Mouse (Mus musculus): Measurements from ENCODE around the gene Pgpep1l. TPM values are rescaled to one million over a fixed set of nuclear protein-coding genes. Genes with fewer than 3 reads are reported as not detected.

Gene Pgpep1l
- polyA plus RNA-seq, 1 experiment from 2014 or later: not detected

DNA sequence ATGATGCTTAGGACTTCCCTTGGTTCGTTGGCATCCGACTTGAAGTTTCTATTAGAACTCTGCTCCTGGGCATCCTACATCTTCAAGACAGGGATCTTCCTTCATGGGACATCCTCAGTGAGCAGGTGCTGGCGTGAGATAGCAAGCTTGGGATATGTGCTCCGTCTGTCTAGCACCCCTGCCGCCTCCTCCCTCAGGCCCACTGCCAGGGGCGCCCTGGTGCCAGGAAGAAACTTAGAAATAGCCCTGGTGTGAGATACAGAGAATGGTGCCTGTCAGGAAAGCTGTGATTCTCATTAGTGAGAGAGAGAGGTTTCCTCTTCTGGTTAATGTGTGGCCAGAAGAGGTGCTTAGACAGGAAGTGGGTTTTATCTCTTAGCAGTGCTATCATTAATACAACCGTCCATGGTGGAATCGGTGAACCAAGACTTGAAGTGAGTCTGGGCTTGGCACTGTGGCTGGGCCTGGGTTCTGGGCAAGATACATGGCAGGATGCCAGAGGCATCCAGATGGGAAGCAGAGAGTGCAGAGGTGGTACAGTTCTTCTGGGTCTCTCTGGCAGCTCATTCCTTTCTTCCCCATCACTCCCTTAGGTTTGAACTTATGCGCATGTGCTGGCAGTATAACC, 38.5 kb downstream of the Pgpep1l start:
- 68% methylated on average over 9 of the region's 9 CpGs for WGBS
- Histone ChIP-seq H3K4me1 (peaks cover 38% of the 10 kb centered on the region), H3K4me3 (no peak overlapping the region), H3K4me2 (replicated peaks) (no peak overlapping the region), H3K9me3 (no peaks in the 10 kb centered on the region), H3K27me3 (no peaks in the 10 kb centered on the region), H3K9ac (replicated peaks) (no peak overlapping the region), H3K27ac (replicated peaks) (peak overlapping the region; percentile 42), H3K36me3 (peaks cover 9% of the 10 kb centered on the region; the same call in 1 of the 2 replicates)
- no peak for ATAC-seq (replicated peaks)

DNA sequence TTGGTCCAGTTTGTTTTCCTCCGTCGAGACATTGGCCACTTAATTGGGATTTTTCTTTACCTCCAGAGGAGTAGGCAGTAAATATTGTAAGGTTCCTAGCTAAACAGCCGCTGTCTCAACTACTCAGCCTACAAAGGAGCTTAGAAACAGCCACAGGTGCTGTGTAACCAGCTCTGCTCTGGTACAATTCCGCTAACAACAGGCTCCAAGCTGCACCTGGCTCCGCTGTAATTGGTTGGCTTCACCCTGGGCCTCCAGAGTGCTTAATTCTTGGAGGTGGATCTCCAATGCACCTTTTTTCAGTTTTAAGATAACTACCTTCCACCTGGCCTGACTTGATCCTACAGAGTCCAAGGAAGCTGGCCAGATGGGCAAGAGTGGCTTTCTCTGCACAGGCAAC, 40.0 kb downstream of the Pgpep1l start:
- no peaks in the 10 kb centered on the region for H3K27me3 ChIP-seq
- ATAC-seq (replicated peaks): no peak
- peak overlapping the region; percentile 41; the same call in 1 of the 2 replicates for H3K27ac ChIP-seq (replicated peaks)
- whole genome bisulfite sequencing: 87% methylated on average over 5 of the region's 5 CpGs
- H3K4me2 ChIP-seq (replicated peaks): no peak overlapping the region
- no peak overlapping the region for H3K4me3 ChIP-seq
- H3K4me1 ChIP-seq: peaks cover 34% of the 10 kb centered on the region
- H3K36me3 ChIP-seq: peaks cover 16% of the 10 kb centered on the region
- no peak overlapping the region for H3K9ac ChIP-seq (replicated peaks)
- no peaks in the 10 kb centered on the region for H3K9me3 ChIP-seq

DNA sequence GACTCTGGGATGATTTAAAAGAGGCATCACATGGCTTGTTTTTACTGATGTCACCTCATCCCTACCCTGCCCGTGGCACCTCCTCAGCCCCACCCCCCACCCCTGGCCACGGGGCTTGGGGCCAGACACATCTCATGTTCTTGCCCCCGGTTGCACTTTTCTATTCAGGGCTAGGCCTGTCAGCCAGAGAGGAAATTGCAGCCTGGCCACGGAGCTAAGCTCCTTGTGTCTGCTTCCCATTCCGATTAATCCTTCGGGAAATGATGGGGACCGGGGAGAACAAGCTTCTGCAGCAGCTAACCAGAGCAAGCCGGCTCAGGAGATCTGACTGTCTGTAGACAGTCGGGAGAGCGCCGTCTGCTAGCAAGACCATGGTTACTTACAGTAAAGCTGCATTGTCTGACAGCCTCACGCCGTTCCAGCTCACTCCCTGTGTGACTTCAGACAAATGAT, 40.7 kb downstream of the Pgpep1l start:
- H3K4me3 ChIP-seq: no peak overlapping the region
- H3K27me3 ChIP-seq: no peaks in the 10 kb centered on the region
- peaks cover 22% of the 10 kb centered on the region for H3K36me3 ChIP-seq
- H3K9ac ChIP-seq (replicated peaks): no peak overlapping the region
- peaks cover 30% of the 10 kb centered on the region for H3K4me1 ChIP-seq
- ATAC-seq (replicated peaks): peak; percentile 53
- peak overlapping the region; percentile 41 for H3K27ac ChIP-seq (replicated peaks)
- no peaks in the 10 kb centered on the region for H3K9me3 ChIP-seq
- H3K4me2 ChIP-seq (replicated peaks): no peak overlapping the region
- 54% methylated on average over 13 of the region's 13 CpGs for WGBS

DNA sequence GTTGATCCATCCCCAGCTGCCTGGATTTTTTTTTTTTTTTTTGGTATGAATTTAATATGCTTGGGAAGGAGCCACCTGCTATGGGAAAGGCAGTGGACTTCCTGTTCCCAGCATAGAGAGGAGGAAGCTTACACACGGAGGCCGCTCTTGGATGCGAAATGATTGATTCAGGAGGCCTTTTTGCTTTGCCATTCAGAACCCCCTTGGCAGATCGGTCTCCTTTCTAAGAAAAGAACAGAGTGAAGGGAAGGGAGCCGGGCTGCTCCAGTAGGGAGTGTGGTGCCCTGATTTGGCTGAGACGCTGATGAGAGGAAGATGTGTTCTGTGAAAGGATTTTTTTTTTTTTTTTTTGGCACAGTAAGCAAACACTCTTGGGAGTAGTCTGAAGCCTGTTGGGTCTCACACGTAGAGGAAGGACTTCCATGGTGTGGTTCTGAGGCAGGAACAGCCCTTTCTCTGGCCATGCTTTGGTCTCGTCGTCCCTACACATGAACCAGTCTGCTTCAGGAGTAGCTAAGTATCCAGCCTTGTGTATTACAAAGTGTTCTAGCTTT, 42.3 kb downstream of the Pgpep1l start:
- H3K27ac ChIP-seq (replicated peaks): peak overlapping the region; percentile 48; the same call in 1 of the 2 replicates
- no peak for ATAC-seq (replicated peaks)
- H3K4me1 ChIP-seq: peaks cover 27% of the 10 kb centered on the region
- no peak overlapping the region for H3K9ac ChIP-seq (replicated peaks)
- peaks cover 36% of the 10 kb centered on the region for H3K36me3 ChIP-seq
- WGBS: 49% methylated on average over 9 of the region's 9 CpGs
- H3K4me2 ChIP-seq (replicated peaks): no peak overlapping the region
- H3K9me3 ChIP-seq: no peaks in the 10 kb centered on the region
- H3K4me3 ChIP-seq: no peak overlapping the region
- H3K27me3 ChIP-seq: no peaks in the 10 kb centered on the region

DNA sequence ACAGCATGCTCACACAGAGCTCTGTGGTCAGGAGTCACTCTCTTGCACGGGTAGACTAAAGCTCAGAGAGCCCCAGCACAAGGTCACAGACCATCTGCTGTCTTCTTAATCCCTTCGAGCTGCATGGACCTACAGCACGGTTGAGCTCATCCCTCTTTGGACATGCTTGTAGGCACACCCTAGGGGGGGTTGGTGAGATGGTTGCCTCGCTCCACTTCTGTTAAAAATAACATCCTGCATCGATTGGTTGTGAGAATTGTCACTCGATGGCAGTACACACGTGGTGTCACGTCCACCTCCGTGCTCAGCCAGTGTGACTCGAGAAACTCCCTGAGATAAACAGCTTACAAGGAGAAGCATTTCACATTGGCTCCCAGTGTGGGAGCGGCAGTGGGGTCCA, 45.2 kb downstream of the Pgpep1l start:
- no peak overlapping the region for H3K4me2 ChIP-seq (replicated peaks)
- no peak overlapping the region for H3K27ac ChIP-seq (replicated peaks)
- H3K27me3 ChIP-seq: no peaks in the 10 kb centered on the region
- no peak overlapping the region for H3K9ac ChIP-seq (replicated peaks)
- H3K36me3 ChIP-seq: peaks cover 52% of the 10 kb centered on the region
- no peak for ATAC-seq (replicated peaks)
- peaks cover 19% of the 10 kb centered on the region for H3K4me1 ChIP-seq
- WGBS: 95% methylated on average over 11 of the region's 11 CpGs
- H3K9me3 ChIP-seq: no peaks in the 10 kb centered on the region
- no peak overlapping the region for H3K4me3 ChIP-seq

DNA sequence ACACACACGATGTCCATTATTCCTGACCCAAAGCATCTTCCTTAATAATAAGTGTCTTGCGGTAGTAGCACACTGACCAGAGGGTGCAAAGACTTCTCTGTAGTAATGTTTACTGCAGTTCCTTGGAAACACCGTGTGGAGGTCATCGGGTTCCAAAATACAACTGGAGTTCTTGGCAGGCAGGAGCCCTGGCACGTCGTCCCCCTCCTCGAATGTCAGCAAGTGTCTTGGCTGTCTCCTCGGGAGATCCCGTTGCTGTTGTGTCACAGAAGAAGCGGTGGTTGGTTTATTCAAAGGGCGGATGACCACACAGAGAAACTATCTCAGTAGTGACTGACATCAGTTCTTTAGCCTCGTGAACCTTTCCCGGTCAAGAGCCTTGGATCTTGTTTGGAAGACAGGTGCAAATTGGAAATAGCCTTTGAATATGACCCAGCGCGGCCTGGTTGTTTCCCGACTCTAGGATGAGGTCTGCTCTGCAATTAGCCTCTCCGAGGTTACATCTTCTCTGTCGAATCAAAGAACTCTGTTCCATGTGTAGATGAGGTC, 48.4 kb downstream of the Pgpep1l start:
- Histone ChIP-seq H3K27ac (replicated peaks) (no peak overlapping the region), H3K36me3 (peaks cover 65% of the 10 kb centered on the region), H3K4me1 (no peaks in the 10 kb centered on the region), H3K4me2 (replicated peaks) (no peak overlapping the region), H3K27me3 (no peaks in the 10 kb centered on the region), H3K9ac (replicated peaks) (no peak overlapping the region), H3K4me3 (no peak overlapping the region), H3K9me3 (no peaks in the 10 kb centered on the region)
- no peak for ATAC-seq (replicated peaks)
- 89% methylated on average over 18 of the region's 18 CpGs for WGBS

DNA sequence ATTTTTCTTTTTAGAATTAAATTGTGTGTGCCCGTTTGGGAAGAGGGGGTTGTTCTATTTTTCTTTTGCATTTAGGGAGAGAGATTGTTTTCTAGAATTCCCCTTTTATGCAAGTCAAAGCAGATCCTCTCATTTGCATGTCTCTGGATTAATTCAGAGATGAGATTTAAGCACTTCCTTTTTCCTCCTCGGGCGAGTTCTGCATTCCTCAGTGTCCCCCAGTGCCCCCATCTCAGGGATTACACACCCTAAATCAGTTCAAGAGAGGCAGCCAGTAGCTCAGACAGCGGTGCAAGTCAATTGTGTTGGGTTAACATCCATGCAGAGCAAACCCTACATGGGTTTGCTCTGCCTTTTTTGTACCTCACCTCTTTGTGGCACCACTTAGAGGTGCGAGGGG, 50.2 kb downstream of the Pgpep1l start:
- no peak overlapping the region for H3K9ac ChIP-seq (replicated peaks)
- no peaks in the 10 kb centered on the region for H3K4me1 ChIP-seq
- no peaks in the 10 kb centered on the region for H3K27me3 ChIP-seq
- H3K4me2 ChIP-seq (replicated peaks): no peak overlapping the region
- H3K36me3 ChIP-seq: peaks cover 68% of the 10 kb centered on the region
- H3K9me3 ChIP-seq: no peaks in the 10 kb centered on the region
- no peak for ATAC-seq (replicated peaks)
- H3K4me3 ChIP-seq: no peak overlapping the region
- 76% methylated on average over 5 of the region's 5 CpGs for WGBS
- H3K27ac ChIP-seq (replicated peaks): no peak overlapping the region

DNA sequence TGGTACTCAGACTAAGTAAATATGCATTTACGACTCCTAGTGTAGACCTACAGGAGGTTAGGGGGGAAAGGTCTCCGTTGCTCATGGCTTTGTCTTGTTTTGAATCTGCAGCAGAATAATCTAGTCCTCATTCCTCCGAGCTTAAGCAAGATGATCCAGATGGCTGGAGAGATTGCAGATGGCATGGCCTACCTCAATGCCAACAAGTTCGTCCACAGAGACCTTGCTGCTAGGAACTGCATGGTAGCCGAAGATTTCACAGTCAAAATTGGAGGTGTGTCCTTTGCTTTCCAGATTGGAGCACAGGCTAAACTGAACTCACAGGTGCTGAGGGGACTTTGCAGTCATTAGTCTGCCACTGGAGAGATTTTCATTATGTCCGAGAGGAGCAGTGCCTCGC, 52.1 kb downstream of the Pgpep1l start:
- Histone ChIP-seq H3K27ac (replicated peaks) (no peak overlapping the region), H3K4me3 (no peak overlapping the region), H3K36me3 (peaks cover 65% of the 10 kb centered on the region), H3K4me1 (no peaks in the 10 kb centered on the region), H3K27me3 (no peaks in the 10 kb centered on the region), H3K9me3 (no peaks in the 10 kb centered on the region), H3K9ac (replicated peaks) (no peak overlapping the region), H3K4me2 (replicated peaks) (no peak overlapping the region)
- ATAC-seq (replicated peaks): no peak
- 88% methylated on average over 7 of the region's 7 CpGs for WGBS

DNA sequence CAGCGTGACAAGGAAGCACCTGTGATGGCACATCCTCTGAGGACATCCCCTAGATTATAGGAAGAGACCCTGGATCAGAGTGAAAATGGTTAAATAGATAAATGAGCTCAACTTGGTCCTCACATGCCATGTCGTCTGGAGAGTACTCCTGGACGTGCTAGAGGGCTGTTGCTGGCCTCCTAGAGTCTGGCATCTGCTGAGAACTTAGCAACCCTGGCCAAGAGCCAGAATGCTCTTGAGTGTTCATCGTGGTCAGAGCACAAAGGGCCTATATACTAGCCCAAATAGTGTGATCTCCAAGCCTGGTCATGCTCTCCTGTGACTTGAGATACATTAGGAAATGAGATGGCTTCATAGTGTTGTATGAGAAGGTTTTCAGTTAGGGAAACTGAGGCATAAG, 53.6 kb downstream of the Pgpep1l start:
- Histone ChIP-seq H3K9ac (replicated peaks) (no peak overlapping the region), H3K4me2 (replicated peaks) (no peak overlapping the region), H3K27me3 (no peaks in the 10 kb centered on the region), H3K9me3 (no peaks in the 10 kb centered on the region), H3K4me3 (no peak overlapping the region), H3K4me1 (no peaks in the 10 kb centered on the region), H3K27ac (replicated peaks) (no peak overlapping the region), H3K36me3 (peaks cover 61% of the 10 kb centered on the region)
- no peak for ATAC-seq (replicated peaks)
- WGBS: 58% methylated on average over 4 of the region's 4 CpGs

DNA sequence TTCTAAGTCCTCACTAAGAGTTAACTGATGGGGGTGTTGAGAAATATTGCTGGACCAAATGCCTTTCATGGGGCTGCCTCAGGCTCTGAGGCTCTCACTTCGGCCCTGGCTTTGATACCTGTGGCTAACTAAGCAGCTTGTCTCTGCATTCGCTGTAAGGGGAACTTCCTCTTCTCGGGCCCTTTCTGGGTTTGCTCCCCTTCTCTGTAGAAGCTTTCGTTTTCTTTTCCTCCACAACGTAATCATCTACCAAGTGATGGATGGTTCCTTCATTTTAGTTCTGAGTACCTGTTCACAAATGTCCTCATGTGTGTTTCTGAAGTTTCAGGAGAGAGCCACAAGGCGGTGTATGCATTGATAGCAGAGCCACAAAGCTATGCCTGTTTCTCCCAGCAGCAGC, 55.0 kb downstream of the Pgpep1l start:
- Histone ChIP-seq H3K4me1 (no peaks in the 10 kb centered on the region), H3K9ac (replicated peaks) (no peak overlapping the region), H3K9me3 (no peaks in the 10 kb centered on the region), H3K4me3 (no peak overlapping the region), H3K4me2 (replicated peaks) (no peak overlapping the region), H3K27ac (replicated peaks) (no peak overlapping the region), H3K36me3 (peaks cover 51% of the 10 kb centered on the region), H3K27me3 (no peaks in the 10 kb centered on the region)
- ATAC-seq (replicated peaks): no peak
- 96% methylated on average over 6 of the region's 6 CpGs for WGBS

DNA sequence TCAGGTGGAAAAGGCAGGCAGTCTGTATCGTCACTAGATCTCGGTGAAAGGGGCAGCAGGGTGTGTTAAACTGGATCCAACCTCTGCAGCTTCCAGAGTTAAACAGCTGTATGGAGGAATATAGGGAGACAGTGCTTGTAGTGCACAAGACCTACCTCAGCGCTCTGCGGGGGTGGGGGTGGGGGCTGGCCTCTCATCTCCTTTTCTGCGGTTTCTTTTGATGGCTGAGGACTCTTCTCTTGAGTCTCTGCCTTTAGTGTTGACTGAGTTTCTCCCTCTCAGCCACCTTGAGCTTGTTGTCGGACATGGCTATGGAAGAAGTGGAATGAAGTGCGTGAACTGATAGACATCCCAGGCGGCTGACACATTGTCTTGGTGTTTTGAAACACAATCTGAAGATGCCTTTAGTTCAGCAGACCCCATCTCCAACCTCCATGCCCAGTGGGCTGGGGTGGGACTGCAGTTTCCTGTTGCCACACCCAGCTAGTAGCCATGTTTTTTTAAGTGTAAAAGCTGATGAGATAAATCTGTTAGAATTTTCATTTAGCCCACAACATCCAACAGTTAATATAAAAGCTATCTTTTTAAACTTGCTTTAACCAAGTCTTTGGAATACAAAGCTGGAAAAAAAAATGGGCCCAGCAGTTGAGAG, 58.1 kb downstream of the Pgpep1l start:
- WGBS: 95% methylated on average over 8 of the region's 8 CpGs
- no peaks in the 10 kb centered on the region for H3K4me1 ChIP-seq
- H3K27me3 ChIP-seq: no peaks in the 10 kb centered on the region
- H3K27ac ChIP-seq (replicated peaks): no peak overlapping the region
- H3K36me3 ChIP-seq: peaks cover 61% of the 10 kb centered on the region
- no peak overlapping the region for H3K4me3 ChIP-seq
- no peak for ATAC-seq (replicated peaks)
- H3K4me2 ChIP-seq (replicated peaks): no peak overlapping the region
- H3K9ac ChIP-seq (replicated peaks): no peak overlapping the region
- no peaks in the 10 kb centered on the region for H3K9me3 ChIP-seq

DNA sequence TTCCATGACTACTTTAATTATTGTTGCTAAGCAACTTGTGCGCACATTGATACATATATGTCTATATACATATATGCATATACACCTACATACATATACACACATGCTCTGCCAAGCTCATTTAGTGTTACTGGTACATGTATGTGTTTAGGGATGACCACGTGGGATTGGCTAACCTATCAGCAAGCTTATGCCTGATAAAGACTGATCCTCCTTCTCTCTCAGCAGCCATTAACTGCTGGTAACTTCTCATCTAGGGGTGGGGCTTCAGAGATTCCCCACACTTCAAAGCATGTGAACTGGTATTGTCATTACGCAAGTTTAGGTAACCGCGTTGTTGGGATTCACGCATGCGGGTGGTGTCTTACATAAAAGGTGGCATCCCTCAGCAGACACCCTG, 64.4 kb downstream of the Pgpep1l start:
- no peaks in the 10 kb centered on the region for H3K4me1 ChIP-seq
- no peak overlapping the region for H3K4me2 ChIP-seq (replicated peaks)
- whole genome bisulfite sequencing: 98% methylated on average over 7 of the region's 7 CpGs
- no peaks in the 10 kb centered on the region for H3K9me3 ChIP-seq
- H3K4me3 ChIP-seq: no peak overlapping the region
- peaks cover 52% of the 10 kb centered on the region for H3K36me3 ChIP-seq
- H3K27me3 ChIP-seq: no peaks in the 10 kb centered on the region
- ATAC-seq (replicated peaks): no peak
- H3K27ac ChIP-seq (replicated peaks): no peak overlapping the region
- H3K9ac ChIP-seq (replicated peaks): no peak overlapping the region
